Mouse (Mus musculus) CH12.LX (cell line): Measurements from ENCODE around the gene Tekt4.

Experiments used
- BHLHE40 ChIP-seq: IDR thresholded peaks from 2 replicates; pipeline ENCODE4 v1.6.1; 2011; ENCODE audit warnings: mild to moderate bottlenecking, low read depth, low read length, improper control_type of control experiment
- CTCF ChIP-seq, 2 experiments: IDR thresholded peaks in 1 of 2; conservative IDR thresholded peaks in 1 of 2; 2 replicates each; pipeline ENCODE4 v1.5.1; 2011 to 2012; ENCODE audit warnings: low read depth in 2 of 2, low read length in 2 of 2, improper control_type of control experiment in 1 of 2, inconsistent platforms in 1 of 2, mild to moderate bottlenecking in 1 of 2, moderate library complexity in 1 of 2
- EP300 ChIP-seq: IDR thresholded peaks from 2 replicates; pipeline ENCODE4 v1.6.1; 2011; ENCODE audit warnings: low read length, improper control_type of control experiment
- ETS1 ChIP-seq: conservative IDR thresholded peaks from 2 replicates; pipeline ENCODE4 v1.6.1; 2012; ENCODE audit warnings: low read depth, mild to moderate bottlenecking, inconsistent platforms, low read length, improper control_type of control experiment, moderate library complexity
- KAT2A ChIP-seq: IDR thresholded peaks from 2 replicates; pipeline ENCODE4 v1.6.1; 2012; ENCODE audit warnings: low read length, improper control_type of control experiment, inconsistent platforms; ENCODE audit not compliant: insufficient replicate concordance
- MAZ ChIP-seq: IDR thresholded peaks from 2 replicates; pipeline ENCODE4 v1.6.1; 2012; ENCODE audit warnings: low read depth, mild to moderate bottlenecking, inconsistent platforms, low read length, improper control_type of control experiment, moderate library complexity
- NELFE ChIP-seq: IDR thresholded peaks from 2 replicates; pipeline ENCODE4 v1.6.1; 2011; ENCODE audit warnings: low read depth, low read length, improper control_type of control experiment
- POLR2A ChIP-seq: IDR thresholded peaks from 2 replicates; pipeline ENCODE4 v1.6.1; 2011; ENCODE audit warnings: low read depth, mild to moderate bottlenecking, improper control_type of control experiment, low read length
- POLR2AphosphoS2 ChIP-seq: IDR thresholded peaks from 2 replicates; pipeline ENCODE4 v1.6.1; 2011; ENCODE audit warnings: low read depth, low read length, improper control_type of control experiment
- UBTF ChIP-seq: IDR thresholded peaks from 2 replicates; pipeline ENCODE4 v1.6.1; 2012; ENCODE audit warnings: low read depth, mild to moderate bottlenecking, inconsistent platforms, low read length, improper control_type of control experiment, moderate library complexity
- USF1 ChIP-seq: IDR thresholded peaks from 2 replicates; pipeline ENCODE4 v1.6.1; 2014; ENCODE audit warnings: low read depth, mild to moderate bottlenecking, inconsistent platforms, low read length, improper control_type of control experiment
- ZNF384 ChIP-seq: IDR thresholded peaks from 2 replicates; pipeline ENCODE4 v1.6.1; 2012; ENCODE audit warnings: low read depth, low read length, improper control_type of control experiment, inconsistent platforms

DNA sequence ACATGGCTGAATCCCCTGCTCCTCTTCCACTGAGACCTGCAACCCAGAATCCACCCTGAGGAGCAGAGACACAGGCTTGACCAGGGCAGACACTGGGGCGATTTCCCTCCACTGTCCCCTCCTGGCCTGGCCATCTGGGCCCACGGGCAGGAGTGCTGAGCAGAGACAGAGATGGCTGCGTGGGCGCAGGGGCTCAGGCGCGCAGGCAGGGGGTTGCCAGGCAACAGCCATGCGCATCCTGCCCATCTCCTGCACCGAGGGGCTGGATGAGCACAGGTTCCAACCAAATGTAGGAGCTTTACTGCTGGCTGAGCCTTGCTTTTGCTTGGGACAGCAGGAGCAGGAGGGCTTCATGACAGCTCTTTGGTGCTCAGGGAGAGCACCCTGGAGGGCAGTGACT lies 2.1 kb downstream of the Tekt4 start:
- TF ChIP-seq NELFE (no peak), POLR2AphosphoS2 (no peak), POLR2A (no peak), USF1 (no peak), EP300 (no peak), ETS1 (no peak), BHLHE40 (no peak), UBTF (no peak), CTCF (conservative IDR thresholded peaks at IDR 0.05 in 1 of 2, IDR thresholded peaks at IDR 0.05 in 1 of 2; ENCODE audit: low read depth in 2 of 2, low read length in 2 of 2) (no peak), ZNF384 (no peak), KAT2A (no peak), MAZ (no peak)
